Mouse (Mus musculus): ENCODE results near the gene Kars.

The Kars gene

GRCm38 (mm10) chr8:111947144-111947543 lies 64.0 kb downstream of the Kars start:
- DNase-seq (ENCODE audit: low spot score in 2 of 2) = no peak

DNA sequence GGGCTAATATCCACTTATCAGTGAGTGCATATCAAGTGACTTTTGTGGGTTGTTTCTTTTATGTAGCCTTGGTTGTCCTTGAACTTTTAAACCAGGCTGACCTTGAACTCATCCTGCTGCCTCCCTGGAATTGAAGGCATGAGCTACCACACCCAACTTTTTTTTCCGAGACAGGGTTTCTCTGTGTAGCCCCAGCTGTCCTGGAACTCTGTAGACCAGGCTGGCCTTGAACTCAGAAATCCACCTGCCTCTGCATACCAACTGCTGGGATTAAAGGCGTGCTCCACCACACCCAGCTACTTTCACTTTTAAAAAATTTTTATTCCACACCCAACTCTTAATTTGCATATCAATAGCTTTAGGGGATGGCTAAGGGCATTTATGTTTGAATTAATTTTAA lies 67.6 kb downstream of the Kars start:
- no peak for DNase-seq (ENCODE audit: low spot score in 2 of 2)

Data from right cerebral cortex, postnatal 10 days (tissue).